Mouse (Mus musculus) heart, postnatal 25 days (tissue): Measurements from ENCODE around the gene 1700015G11Rik. TPM values are rescaled to one million over a fixed set of nuclear protein-coding genes. Genes with fewer than 3 reads are reported as not detected.

ENCODE experiments used
- DNase-seq: peaks from one replicate; pipeline ENCODE4 v3.0.0; 2022; ENCODE audit warnings: low spot score
- intact Hi-C: fragments of 180-260 bp; cut with DNase I; formaldehyde crosslinking; loops from one replicate; pipeline ENCODE4 v1.15.1; 2025
- total RNA-seq, 2 experiments: library from RNA; stranded (reverse); gene quantifications; 2 replicates each; pipeline ENCODE4 v1.2.3; 2021

1700015G11Rik gene
- not detected for total RNA-seq

GRCm38 (mm10) chr7:52015628-52016027 lies at the start of gene 1700015G11Rik:
TSS of gene 1700015G11Rik (minus strand) at chr7:52015728.
- intact Hi-C loops: loop anchor here (10.0 kb wide), 1 partner anchor 59 kb away; no protein-coding TSS in a partner anchor
- DNase-seq: no peak

- no peak for DNase-seq
- intact Hi-C loops: no loop called here
These were observed 41.4 kb upstream of the 1700015G11Rik start for GRCm38 (mm10) chr7:52056954-52057353.

- intact Hi-C loops: no loop called here
- no peak for DNase-seq
These were observed 40.7 kb upstream of the 1700015G11Rik start for GRCm38 (mm10) chr7:52056274-52056673.

GRCm38 (mm10) chr7:52055831-52056230 lies 40.3 kb upstream of the 1700015G11Rik start:
- intact Hi-C loops: no loop called here
- no peak for DNase-seq

GRCm38 (mm10) chr7:52037600-52038582 lies 22.4 kb upstream of the 1700015G11Rik start:
- no peak for DNase-seq
- intact Hi-C loops: no loop called here

GRCm38 (mm10) chr7:52024050-52024626 lies 8.6 kb upstream of the 1700015G11Rik start:
- DNase-seq: no peak
- intact Hi-C loops: no loop called here

- intact Hi-C loops: no loop called here
- DNase-seq: no peak
These were observed 6.5 kb upstream of the 1700015G11Rik start for GRCm38 (mm10) chr7:52022039-52022438.

- intact Hi-C loops: loop anchor here (10.0 kb wide), 1 partner anchor 60 kb away; no protein-coding TSS in a partner anchor
These were observed 348 bp downstream of the 1700015G11Rik start for GRCm38 (mm10) chr7:52015180-52015579.

GRCm38 (mm10) chr7:52013457-52013856 lies 2.1 kb downstream of the 1700015G11Rik start:
- no peak for DNase-seq
- intact Hi-C loops: loop anchor here (10.0 kb wide), 1 partner anchor 61 kb away; no protein-coding TSS in a partner anchor

More at GRCm38 (mm10) chr7:52015180-52015579, 348 bp downstream of the 1700015G11Rik start:
- no peak for DNase-seq

- intact Hi-C loops: no loop called here
- no peak for DNase-seq
These were observed 8.4 kb downstream of the 1700015G11Rik start for GRCm38 (mm10) chr7:52007138-52007537.

- intact Hi-C loops: no loop called here
- no peak for DNase-seq
These were observed 9.3 kb downstream of the 1700015G11Rik start for GRCm38 (mm10) chr7:52006296-52006630.

- intact Hi-C loops: no loop called here
- DNase-seq: peak; percentile 76
These were observed 9.8 kb downstream of the 1700015G11Rik start, which contains the start of gene Svip for GRCm38 (mm10) chr7:52005511-52006295. TSS of gene Svip (minus strand) at chr7:52006018.

- intact Hi-C loops: no loop called here
- DNase-seq: no peak
These were observed 24.5 kb downstream of the 1700015G11Rik start for GRCm38 (mm10) chr7:51991020-51991419.

- no peak for DNase-seq
- intact Hi-C loops: no loop called here
These were observed 28.6 kb downstream of the 1700015G11Rik start for GRCm38 (mm10) chr7:51986909-51987308.

- no peak for DNase-seq
- intact Hi-C loops: no loop called here
These were observed 29.8 kb downstream of the 1700015G11Rik start for GRCm38 (mm10) chr7:51985763-51986162.

GRCm38 (mm10) chr7:51982303-51982702 lies 33.2 kb downstream of the 1700015G11Rik start:
- intact Hi-C loops: no loop called here
- DNase-seq: no peak

- intact Hi-C loops: loop anchor here (10.0 kb wide), 2 partner anchors 114 to 204 kb away; partner anchors contain the start of genes Fancf and Gas2
- no peak for DNase-seq
These were observed 36.3 kb downstream of the 1700015G11Rik start for GRCm38 (mm10) chr7:51979271-51979670.

- no peak for DNase-seq
- intact Hi-C loops: loop anchor here (10.0 kb wide), 2 partner anchors 110 to 200 kb away; partner anchors contain the start of genes Fancf and Gas2
These were observed 40.3 kb downstream of the 1700015G11Rik start for GRCm38 (mm10) chr7:51975181-51975580.

- intact Hi-C loops: loop anchor here (2.0 to 10.0 kb wide), 3 partner anchors 109 to 355 kb away; partner anchors contain the start of genes Fancf and Gas2
These were observed 42.0 kb downstream of the 1700015G11Rik start for GRCm38 (mm10) chr7:51973526-51973925.

GRCm38 (mm10) chr7:51973091-51973490 lies 42.4 kb downstream of the 1700015G11Rik start:
- no peak for DNase-seq
- intact Hi-C loops: loop anchor here (2.0 to 10.0 kb wide), 3 partner anchors 108 to 354 kb away; partner anchors contain the start of genes Fancf and Gas2

More at GRCm38 (mm10) chr7:51973526-51973925, 42.0 kb downstream of the 1700015G11Rik start:
- no peak for DNase-seq
